Mouse (Mus musculus) CD4-positive, CD25-positive, alpha-beta regulatory T cell, adult 9 weeks (primary cell): ENCODE results near the gene Cyp2c54. TPM values are rescaled to one million over a fixed set of nuclear protein-coding genes. Genes with fewer than 3 reads are reported as not detected.

Experiments used
- polyA plus RNA-seq: library from polyadenylated mRNA; unstranded; fragments of 100-300 nt; shearing (Covaris generic); gene quantifications from one replicate; pipeline ENCODE4 v1.2.1, GENCODE M21; 2017

Gene Cyp2c54
- not detected for polyA plus RNA-seq

GRCm38 (mm10) chr19:40073701-40074100 is at the start of gene Cyp2c54:
TSS of gene Cyp2c54 (minus strand) at chr19:40073827.

GRCm38 (mm10) chr19:40089421-40089820 is 15.8 kb upstream of the Cyp2c54 start, which contains the start of gene Cyp2c50:
TSS of gene Cyp2c50 (plus strand) at chr19:40089688.

GRCm38 (mm10) chr19:39992140-39992539 is 81.5 kb downstream of the Cyp2c54 start, which contains the start of gene Cyp2c37:
TSS of gene Cyp2c37 (plus strand) at chr19:39992424.

Other genes with a start within 250 kb of the Cyp2c54 start
- gene Cyp2c69, start 187.0 kb downstream of the Cyp2c54 start, polyA plus RNA-seq: not detected
- not detected for gene Cyp2c37, start 81.4 kb downstream of the Cyp2c54 start, polyA plus RNA-seq
- gene Cyp2c50, start 15.9 kb upstream of the Cyp2c54 start, polyA plus RNA-seq: not detected
- not detected for gene Cyp2c70, start 113.5 kb upstream of the Cyp2c54 start, polyA plus RNA-seq
- 303 TPM for gene Pdlim1, start 198.0 kb upstream of the Cyp2c54 start, polyA plus RNA-seq